Mouse (Mus musculus): ENCODE data around the gene Slc30a9. TPM values are rescaled to one million over a fixed set of nuclear protein-coding genes. Genes with fewer than 3 reads are reported as not detected.

Gene Slc30a9
- total and polyA plus RNA-seq, 2 experiments from 2014 or later = 102 to 167 TPM

GRCm38 (mm10) chr5:67269309-67269708 lies 37.4 kb upstream of the Slc30a9 start:
- H3K27ac ChIP-seq (ENCODE audit: low read depth, low read length) = no peak overlapping the region
- ATAC-seq (no peak), DNase-seq (no peak)
- no peak overlapping the region for H3K9ac ChIP-seq
- no peak overlapping the region for H3K4me2 ChIP-seq (ENCODE audit: low read depth)
- H3K9me3 ChIP-seq (ENCODE audit: low read length) = no peaks in the 10 kb centered on the region
- 91% methylated on average over 8 of the region's 8 CpGs for WGBS
- no peak overlapping the region for H3K4me3 ChIP-seq (ENCODE audit: low read depth, low read length)
- no peaks in the 10 kb centered on the region for H3K27me3 ChIP-seq (ENCODE audit: insufficient read depth, low read length)
- peaks cover 23% of the 10 kb centered on the region for H3K36me3 ChIP-seq (ENCODE audit: insufficient read depth)
- no peak for TF ChIP-seq CTCF (IDR thresholded peaks at IDR 0.05; ENCODE audit: low read depth)
- H3K4me1 ChIP-seq (ENCODE audit: insufficient read depth) = no peaks in the 10 kb centered on the region

GRCm38 (mm10) chr5:67279407-67279806 lies 27.3 kb upstream of the Slc30a9 start:
- Histone ChIP-seq H3K4me2 (ENCODE audit: low read depth) (no peak overlapping the region), H3K27ac (ENCODE audit: low read depth, low read length) (no peak overlapping the region), H3K9me3 (ENCODE audit: low read length) (no peaks in the 10 kb centered on the region), H3K27me3 (ENCODE audit: insufficient read depth, low read length) (no peaks in the 10 kb centered on the region), H3K36me3 (ENCODE audit: insufficient read depth) (peaks cover 5% of the 10 kb centered on the region), H3K4me3 (ENCODE audit: low read depth, low read length) (no peak overlapping the region), H3K9ac (no peak overlapping the region), H3K4me1 (ENCODE audit: insufficient read depth) (no peaks in the 10 kb centered on the region)
- 94% methylated on average over 9 of the region's 9 CpGs for WGBS
- no peak for TF ChIP-seq CTCF (IDR thresholded peaks at IDR 0.05; ENCODE audit: low read depth)
- ATAC-seq = no peak
- no peak for DNase-seq

DNA sequence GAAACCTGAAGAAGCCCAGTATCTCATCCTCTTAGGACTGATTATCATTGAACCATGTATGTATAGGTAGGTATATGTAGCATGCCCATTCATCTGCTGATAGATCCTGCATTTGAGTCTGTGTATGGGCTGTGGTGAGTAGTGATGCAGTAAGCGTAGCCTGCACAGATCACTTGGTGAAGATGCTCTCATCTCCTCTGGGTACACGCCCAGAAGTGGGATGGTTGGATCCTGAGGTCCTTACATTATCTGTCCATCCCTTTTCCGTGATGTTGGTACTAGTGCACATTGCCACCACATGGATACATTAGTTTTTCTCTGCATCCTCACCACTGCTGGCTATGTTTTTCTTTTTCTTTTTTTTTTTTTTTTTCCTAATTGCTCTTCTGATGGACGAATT lies 26.9 kb upstream of the Slc30a9 start:
- no peak for ATAC-seq
- no peak overlapping the region for H3K4me3 ChIP-seq (ENCODE audit: low read depth, low read length)
- H3K4me1 ChIP-seq (ENCODE audit: insufficient read depth) = no peaks in the 10 kb centered on the region
- peaks cover 10% of the 10 kb centered on the region for H3K36me3 ChIP-seq (ENCODE audit: insufficient read depth)
- no peak overlapping the region for H3K4me2 ChIP-seq (ENCODE audit: low read depth)
- no peak for DNase-seq
- no peaks in the 10 kb centered on the region for H3K27me3 ChIP-seq (ENCODE audit: insufficient read depth, low read length)
- WGBS = 97% methylated on average over 4 of the region's 4 CpGs
- no peaks in the 10 kb centered on the region for H3K9me3 ChIP-seq (ENCODE audit: low read length)
- H3K9ac ChIP-seq = no peak overlapping the region
- H3K27ac ChIP-seq (ENCODE audit: low read depth, low read length) = no peak overlapping the region
- no peak for TF ChIP-seq CTCF (IDR thresholded peaks at IDR 0.05; ENCODE audit: low read depth)

GRCm38 (mm10) chr5:67280400-67280799 lies 26.4 kb upstream of the Slc30a9 start:
- H3K4me2 ChIP-seq (ENCODE audit: low read depth) = no peak overlapping the region
- TF ChIP-seq CTCF (IDR thresholded peaks at IDR 0.05; ENCODE audit: low read depth) = no peak
- peaks cover 14% of the 10 kb centered on the region for H3K36me3 ChIP-seq (ENCODE audit: insufficient read depth)
- no peaks in the 10 kb centered on the region for H3K9me3 ChIP-seq (ENCODE audit: low read length)
- DNase-seq (no peak), ATAC-seq (no peak)
- H3K27me3 ChIP-seq (ENCODE audit: insufficient read depth, low read length) = no peaks in the 10 kb centered on the region
- no peak overlapping the region for H3K27ac ChIP-seq (ENCODE audit: low read depth, low read length)
- H3K9ac ChIP-seq = no peak overlapping the region
- WGBS = 97% methylated on average over 4 of the region's 4 CpGs
- H3K4me1 ChIP-seq (ENCODE audit: insufficient read depth) = no peaks in the 10 kb centered on the region
- H3K4me3 ChIP-seq (ENCODE audit: low read depth, low read length) = no peak overlapping the region

- no peak overlapping the region for H3K4me3 ChIP-seq (ENCODE audit: low read depth, low read length)
- 0 out of 2 replicates have a peak, but pooled peaks cover 4% of the 10 kb centered on the region for H3K36me3 ChIP-seq (ENCODE audit: insufficient read depth)
- H3K4me1 ChIP-seq (ENCODE audit: insufficient read depth) = no peaks in the 10 kb centered on the region
- DNase-seq (no peak), ATAC-seq (no peak)
- TF ChIP-seq CTCF (IDR thresholded peaks at IDR 0.05; ENCODE audit: low read depth) = no peak
- H3K9ac ChIP-seq = no peak overlapping the region
- no peaks in the 10 kb centered on the region for H3K9me3 ChIP-seq (ENCODE audit: low read length)
- no peaks in the 10 kb centered on the region for H3K27me3 ChIP-seq (ENCODE audit: insufficient read depth, low read length)
- H3K4me2 ChIP-seq (ENCODE audit: low read depth) = no peak overlapping the region
- 89% methylated on average over 3 of the region's 3 CpGs for WGBS
- H3K27ac ChIP-seq (ENCODE audit: low read depth, low read length) = no peak overlapping the region
Observed at GRCm38 (mm10) chr5:67295029-67295428, 11.7 kb upstream of the Slc30a9 start.

GRCm38 (mm10) chr5:67295682-67296081 lies 11.1 kb upstream of the Slc30a9 start:
- no peak for DNase-seq
- Histone ChIP-seq H3K9me3 (ENCODE audit: low read length) (no peaks in the 10 kb centered on the region), H3K4me2 (ENCODE audit: low read depth) (no peak overlapping the region), H3K27ac (ENCODE audit: low read depth, low read length) (no peak overlapping the region), H3K36me3 (ENCODE audit: insufficient read depth) (0 out of 2 replicates have a peak, but pooled peaks cover 4% of the 10 kb centered on the region), H3K4me3 (ENCODE audit: low read depth, low read length) (no peak overlapping the region), H3K27me3 (ENCODE audit: insufficient read depth, low read length) (no peaks in the 10 kb centered on the region), H3K4me1 (ENCODE audit: insufficient read depth) (no peaks in the 10 kb centered on the region), H3K9ac (no peak overlapping the region)
- no peak for TF ChIP-seq CTCF (IDR thresholded peaks at IDR 0.05; ENCODE audit: low read depth)
- 78% methylated on average over 6 of the region's 6 CpGs for WGBS
- no peak for ATAC-seq

GRCm38 (mm10) chr5:67296171-67296570 lies 10.6 kb upstream of the Slc30a9 start:
- DNase-seq (no peak), ATAC-seq (no peak)
- H3K9me3 ChIP-seq (ENCODE audit: low read length) = no peaks in the 10 kb centered on the region
- no peak overlapping the region for H3K27ac ChIP-seq (ENCODE audit: low read depth, low read length)
- H3K4me3 ChIP-seq (ENCODE audit: low read depth, low read length) = no peak overlapping the region
- H3K36me3 ChIP-seq (ENCODE audit: insufficient read depth) = 0 out of 2 replicates have a peak, but pooled peaks cover 4% of the 10 kb centered on the region
- no peak for TF ChIP-seq CTCF (IDR thresholded peaks at IDR 0.05; ENCODE audit: low read depth)
- no peak overlapping the region for H3K4me2 ChIP-seq (ENCODE audit: low read depth)
- 88% methylated on average over 1 of the region's 1 CpGs for WGBS
- H3K27me3 ChIP-seq (ENCODE audit: insufficient read depth, low read length) = no peaks in the 10 kb centered on the region
- H3K9ac ChIP-seq = no peak overlapping the region
- H3K4me1 ChIP-seq (ENCODE audit: insufficient read depth) = no peaks in the 10 kb centered on the region

Data from forebrain, postnatal 0 days (tissue).